Mouse (Mus musculus) lung, postnatal 25 days (tissue): ENCODE data around the gene Srd5a1.

Experiments
- DNase-seq: peaks from one replicate; pipeline ENCODE4 v3.0.0; 2022; ENCODE audit warnings: low spot score

Gene Srd5a1

GRCm38 (mm10) chr13:69537366-69537765, 73.9 kb downstream of the Srd5a1 start:
- no peak for DNase-seq

GRCm38 (mm10) chr13:69536021-69536420, 75.2 kb downstream of the Srd5a1 start:
- no peak for DNase-seq

- DNase-seq: peak; percentile 97
Measured at GRCm38 (mm10) chr13:69534654-69535551, 76.3 kb downstream of the Srd5a1 start.

- no peak for DNase-seq
Measured at GRCm38 (mm10) chr13:69534334-69534653, 76.9 kb downstream of the Srd5a1 start, which contains the start of gene Tent4a. Tent4a (minus strand) TSS chr13:69534617.

GRCm38 (mm10) chr13:69533405-69534333, 77.6 kb downstream of the Srd5a1 start, which contains the start of gene Nsun2:
Nsun2 (plus strand) TSS chr13:69533746.
- DNase-seq: peak; percentile 34

- no peak for DNase-seq
Measured at GRCm38 (mm10) chr13:69532893-69533404, 78.3 kb downstream of the Srd5a1 start.

- no peak for DNase-seq
Measured at GRCm38 (mm10) chr13:69532101-69532892, 78.9 kb downstream of the Srd5a1 start.

- no peak for DNase-seq
Measured at GRCm38 (mm10) chr13:69531431-69531830, 79.8 kb downstream of the Srd5a1 start.

GRCm38 (mm10) chr13:69530951-69531350, 80.3 kb downstream of the Srd5a1 start:
- no peak for DNase-seq

GRCm38 (mm10) chr13:69530156-69530555, 81.1 kb downstream of the Srd5a1 start:
- DNase-seq: no peak

- no peak for DNase-seq
Measured at GRCm38 (mm10) chr13:69528531-69528930, 82.7 kb downstream of the Srd5a1 start.

- DNase-seq: no peak
Measured at GRCm38 (mm10) chr13:69525867-69526266, 85.4 kb downstream of the Srd5a1 start.

GRCm38 (mm10) chr13:69524158-69524530, 87.1 kb downstream of the Srd5a1 start:
- no peak for DNase-seq
